ENCODE assay signal across 15 mouse cellular contexts in the genomic region with DNA sequence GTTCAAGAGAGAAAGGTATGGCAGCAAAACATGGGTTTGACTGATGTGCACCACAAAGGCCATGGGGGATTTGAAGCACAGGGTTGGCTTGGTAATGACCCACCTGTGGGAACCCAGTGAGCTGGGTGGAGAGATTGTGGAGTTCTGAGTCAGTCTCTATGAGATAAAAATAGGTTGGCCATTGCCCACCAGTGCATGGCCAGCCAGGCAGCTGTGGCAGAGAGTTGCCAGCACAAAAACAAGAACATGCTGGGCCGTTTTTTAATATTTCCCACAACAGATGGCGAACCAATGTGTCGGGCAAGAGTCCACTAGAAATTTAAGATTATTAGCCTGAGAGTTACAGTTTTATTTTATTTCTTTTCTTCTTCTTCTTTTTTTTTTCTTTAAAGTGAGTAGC.
"Had no signal": no experiment of that assay in that cellular context is flagged by ENCODE, and none has a peak within 500 bp of the region (broad histone marks: within the 10 kb centered on the region; RNA-seq: fewer than 3 reads in every experiment).

No protein-coding gene starts in this region.

- H3K36me3 ChIP-seq: liver, embryonic 13.5 days; midbrain, embryonic 12.5 days; midbrain, embryonic 15.5 days; neural tube, embryonic 13.5 days; stomach, embryonic 15.5 days had no signal

- H3K4me2 ChIP-seq: liver, embryonic 13.5 days; midbrain, embryonic 12.5 days; midbrain, embryonic 15.5 days; neural tube, embryonic 13.5 days; stomach, embryonic 15.5 days had no signal

- H3K27me3 ChIP-seq: liver, embryonic 13.5 days; midbrain, embryonic 12.5 days; midbrain, embryonic 15.5 days; neural tube, embryonic 13.5 days; stomach, embryonic 15.5 days had no signal

- H3K4me1 ChIP-seq: liver, embryonic 13.5 days; midbrain, embryonic 12.5 days; midbrain, embryonic 15.5 days; neural tube, embryonic 13.5 days; stomach, embryonic 15.5 days had no signal

- H3K27ac ChIP-seq: liver, embryonic 13.5 days; macrophage; midbrain, embryonic 12.5 days; midbrain, embryonic 15.5 days; neural tube, embryonic 13.5 days; stomach, embryonic 15.5 days had no signal

- H3K9me3 ChIP-seq: liver, embryonic 13.5 days; midbrain, embryonic 12.5 days; midbrain, embryonic 15.5 days; neural tube, embryonic 13.5 days; stomach, embryonic 15.5 days had no signal

- DNase-seq: kidney, adult 9 months; kidney, postnatal 14 days; kidney, postnatal 4 days; liver, embryonic 13.5 days; lung, adult 2 months; lung, postnatal 14 days; retina, postnatal 1 day; right cerebral cortex, postnatal 25 days; spleen, adult 18-20 months; thymus, postnatal 36 days had no signal

- H3K4me3 ChIP-seq: liver, embryonic 13.5 days; midbrain, embryonic 12.5 days; midbrain, embryonic 15.5 days; neural tube, embryonic 13.5 days; stomach, embryonic 15.5 days had no signal

- H3K9ac ChIP-seq: liver, embryonic 13.5 days; midbrain, embryonic 12.5 days; midbrain, embryonic 15.5 days; neural tube, embryonic 13.5 days; stomach, embryonic 15.5 days had no signal
